Mouse (Mus musculus) ZHBTc4 (cell line): ENCODE measurements around the gene Gm3629.
"Not testable (repeated sequence)": the region's sequence is repeated elsewhere in the genome, so short reads cannot be mapped to it uniquely, and the experiment has no call there.

Experiments
- DNase-seq: peaks from one replicate; pipeline ENCODE4 v3.0.0-alpha.2; 2011; ENCODE audit warnings: low read depth, low spot score

The Gm3629 gene

DNA sequence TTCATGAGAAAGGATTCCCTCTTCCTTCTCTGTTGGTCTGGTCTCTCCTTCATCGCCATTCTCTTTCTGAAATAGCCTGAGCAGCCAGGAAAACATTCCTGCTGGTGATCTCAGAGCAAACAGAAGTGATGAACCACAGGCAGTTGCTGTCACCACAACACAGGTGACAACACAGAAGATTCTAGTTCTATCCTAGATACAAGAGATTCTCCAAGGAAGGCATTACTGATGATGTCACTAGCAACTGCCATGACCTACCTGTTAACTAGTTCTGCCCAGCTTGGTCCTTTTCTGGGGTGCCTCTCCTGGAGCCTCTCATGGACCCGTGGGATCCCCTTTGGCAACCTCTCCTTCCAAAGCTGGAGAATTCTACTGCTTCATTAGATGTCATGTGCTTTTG lies at the start of gene Gm3629:
TSS of gene Gm3629 (minus strand) at position 101 of the 400 bp plus-strand sequence.
- DNase-seq, result not testable (repeated sequence)

DNA sequence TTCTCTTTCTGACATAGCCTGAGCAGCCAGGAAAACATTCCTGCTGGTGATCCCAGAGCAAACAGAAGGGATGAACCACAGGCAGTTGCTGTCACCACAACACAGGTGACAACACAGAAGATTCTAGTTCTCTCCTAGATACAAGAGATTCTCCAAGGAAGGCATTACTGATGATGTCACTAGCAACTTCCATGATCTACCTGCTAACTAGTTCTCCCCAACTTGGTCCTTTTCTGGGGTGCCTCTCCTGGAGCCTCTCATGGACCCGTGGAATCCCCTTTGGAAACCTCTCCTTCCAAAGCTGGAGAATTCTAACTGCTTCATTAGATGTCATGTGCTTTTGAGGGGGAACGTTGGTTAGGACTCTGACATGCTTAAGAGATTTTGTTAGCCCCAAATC lies 31.9 kb upstream of the Gm3629 start, which contains the start of gene Gm3460:
TSS of gene Gm3460 (minus strand) at position 101 of the 400 bp plus-strand sequence.
- DNase-seq, result not testable (repeated sequence)

DNA sequence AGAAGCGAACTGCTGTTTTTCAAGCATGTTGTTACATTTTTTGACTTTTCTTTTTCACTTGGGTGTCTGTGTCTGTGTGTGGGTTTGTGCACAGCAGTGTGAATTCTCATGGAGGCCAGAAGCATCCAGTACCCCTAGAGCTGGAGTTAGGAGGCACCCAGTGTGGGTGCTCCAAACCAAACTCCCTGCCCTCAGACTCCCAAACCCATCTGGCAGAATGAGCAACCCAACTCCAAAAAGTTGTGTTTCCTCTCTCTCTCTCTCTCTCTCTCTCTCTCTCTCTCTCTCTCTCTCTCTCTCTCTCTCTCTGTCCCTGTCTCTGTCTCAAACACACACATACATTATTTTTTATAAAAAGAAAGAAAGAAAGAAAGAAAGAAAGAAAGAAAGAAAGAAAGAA lies 16.0 kb upstream of the Gm3629 start:
- DNase-seq, result not testable (repeated sequence)

DNA sequence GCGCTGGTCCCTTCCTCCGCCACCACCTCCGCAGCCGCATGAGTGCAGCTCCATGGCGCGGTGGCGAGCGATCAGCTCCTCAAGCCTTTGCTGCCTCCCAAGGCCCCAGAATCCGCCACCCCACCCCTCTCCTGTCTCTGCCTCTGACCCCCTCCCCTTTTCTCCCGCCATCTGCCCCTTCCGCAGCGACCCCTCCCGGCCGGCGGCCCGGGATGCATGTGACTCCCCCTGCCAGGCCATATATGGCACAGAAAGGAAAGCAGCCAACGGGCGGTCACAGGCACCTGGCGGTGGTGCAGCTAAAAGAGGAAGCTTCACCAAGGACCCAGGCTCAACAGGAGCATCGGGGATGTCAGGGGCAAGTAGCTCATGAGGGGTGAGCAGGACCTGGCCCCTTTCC lies 14.6 kb upstream of the Gm3629 start:
- DNase-seq, result not testable (repeated sequence)

- DNase-seq, result not testable (repeated sequence)
Observed at GRCm38 (mm10) chr14:6604551-6604950, 14.1 kb upstream of the Gm3629 start.

GRCm38 (mm10) chr14:6537190-6537589 lies 53.2 kb downstream of the Gm3629 start, which contains the start of gene Gm8356:
Gm8356 (minus strand) TSS chr14:6537290.
- DNase-seq, result not testable (repeated sequence)
